Mouse (Mus musculus) heart, embryonic 11.5 days (tissue): Measurements from ENCODE around the gene Hvcn1. TPM values are rescaled to one million over a fixed set of nuclear protein-coding genes. Genes with fewer than 3 reads are reported as not detected.

Experiments used
- ATAC-seq: fragments of 200-750 bp; cut with Nextera tagmentation; replicated peaks from 2 replicates; pipeline ENCODE4 v1.8.0; 2017; ENCODE audit warnings: moderate library complexity; ENCODE audit not compliant: insufficient number of reproducible peaks, low FRiP score, low TSS enrichment
- H3K27ac ChIP-seq: fragments of 300-500 bp; sonication (generic); 2 replicates; pipeline ENCODE4 v1.5.1; 2014; ENCODE audit warnings: mild to moderate bottlenecking, low read depth, low read length
- H3K27me3 ChIP-seq: fragments of 300-500 bp; sonication (generic); 2 replicates; pipeline ENCODE4 v1.6.1; 2014; ENCODE audit warnings: mild to moderate bottlenecking, low read length, mixed read lengths; ENCODE audit not compliant: control insufficient read depth, insufficient read depth
- H3K36me3 ChIP-seq: fragments of 300-500 bp; sonication (generic); 2 replicates; pipeline ENCODE4 v1.6.1; 2014; ENCODE audit warnings: mild to moderate bottlenecking, low read length, moderate library complexity, mixed read lengths; ENCODE audit not compliant: control insufficient read depth, insufficient read depth
- H3K4me1 ChIP-seq: fragments of 300-500 bp; sonication (generic); 2 replicates; pipeline ENCODE4 v1.6.1; 2014; ENCODE audit warnings: low read length; ENCODE audit not compliant: control insufficient read depth, insufficient read depth
- H3K4me2 ChIP-seq: fragments of 300-500 bp; sonication (generic); 2 replicates; pipeline ENCODE4 v1.6.1; 2014; ENCODE audit warnings: mild to moderate bottlenecking, moderate library complexity
- H3K4me3 ChIP-seq: fragments of 300-500 bp; sonication (generic); 2 replicates; pipeline ENCODE4 v1.5.1; 2014; ENCODE audit warnings: low read depth, low read length
- H3K9ac ChIP-seq: fragments of 300-500 bp; sonication (generic); 2 replicates; pipeline ENCODE4 v1.6.1; 2014; ENCODE audit warnings: mild to moderate bottlenecking, low read depth, low read length, moderate library complexity
- H3K9me3 ChIP-seq: fragments of 300-500 bp; sonication (generic); replicated peaks from 2 replicates; pipeline ENCODE4 v1.6.1; 2016; ENCODE audit warnings: low read length; ENCODE audit not compliant: control insufficient read depth
- WGBS: fragments of 180-500 bp; shearing (Covaris S2); extraction: QIAGEN DNeasy Blood & Tissue Kit; methylation state at CpG from one replicate; pipeline ENCODE4 v1.1.7; 2014; ENCODE audit not compliant: insufficient replicate concordance; 5-methylcytosine and 5-hydroxymethylcytosine counted together
- polyA plus RNA-seq: library from polyadenylated mRNA; unstranded; fragments of >200 nt; fragmentation: Nextera tagmentation; extraction: Ambion mirVana; gene quantifications from 2 replicates; pipeline ENCODE4 v1.2.1, GENCODE M21; 2014

The Hvcn1 gene
- polyA plus RNA-seq, 1 experiment from 2014 or later, result 2.7 TPM

GRCm38 (mm10) chr5:122190465-122190864, 16.1 kb upstream of the Hvcn1 start:
- no peaks in the 10 kb centered on the region for H3K9me3 ChIP-seq
- no peak overlapping the region for H3K27ac ChIP-seq
- H3K9ac ChIP-seq, result no peak overlapping the region
- no peak overlapping the region for H3K4me3 ChIP-seq
- no peaks in the 10 kb centered on the region for H3K36me3 ChIP-seq
- no peaks in the 10 kb centered on the region for H3K27me3 ChIP-seq
- H3K4me2 ChIP-seq, result no peak overlapping the region
- ATAC-seq, result no peak
- no peaks in the 10 kb centered on the region for H3K4me1 ChIP-seq
- 48% methylated on average over 7 of the region's 7 CpGs for WGBS

GRCm38 (mm10) chr5:122191269-122192063, 15.1 kb upstream of the Hvcn1 start:
- Histone ChIP-seq H3K4me1 (no peaks in the 10 kb centered on the region), H3K9me3 (no peaks in the 10 kb centered on the region), H3K27ac (no peak overlapping the region), H3K4me3 (no peak overlapping the region), H3K4me2 (no peak overlapping the region), H3K9ac (no peak overlapping the region), H3K27me3 (no peaks in the 10 kb centered on the region), H3K36me3 (no peaks in the 10 kb centered on the region)
- no peak for ATAC-seq
- 80% methylated on average over 12 of the region's 12 CpGs for WGBS

- H3K27me3 ChIP-seq, result no peaks in the 10 kb centered on the region
- H3K27ac ChIP-seq, result no peak overlapping the region
- H3K9ac ChIP-seq, result no peak overlapping the region
- H3K36me3 ChIP-seq, result no peaks in the 10 kb centered on the region
- no peak overlapping the region for H3K4me2 ChIP-seq
- no peak overlapping the region for H3K4me3 ChIP-seq
- WGBS, result 47% methylated on average over 3 of the region's 4 CpGs
- no peak for ATAC-seq
- H3K9me3 ChIP-seq, result no peaks in the 10 kb centered on the region
- H3K4me1 ChIP-seq, result no peaks in the 10 kb centered on the region
Observed at GRCm38 (mm10) chr5:122192347-122192746, 14.3 kb upstream of the Hvcn1 start.

- WGBS, result 83% methylated on average over 4 of the region's 4 CpGs
- H3K27ac ChIP-seq, result no peak overlapping the region
- H3K9ac ChIP-seq, result no peak overlapping the region
- H3K9me3 ChIP-seq, result no peaks in the 10 kb centered on the region
- ATAC-seq, result no peak
- H3K4me1 ChIP-seq, result no peaks in the 10 kb centered on the region
- H3K36me3 ChIP-seq, result no peaks in the 10 kb centered on the region
- no peaks in the 10 kb centered on the region for H3K27me3 ChIP-seq
- no peak overlapping the region for H3K4me2 ChIP-seq
- H3K4me3 ChIP-seq, result no peak overlapping the region
Observed at GRCm38 (mm10) chr5:122200872-122201271, 5.7 kb upstream of the Hvcn1 start.

GRCm38 (mm10) chr5:122201904-122202303, 4.7 kb upstream of the Hvcn1 start:
- no peaks in the 10 kb centered on the region for H3K9me3 ChIP-seq
- ATAC-seq, result no peak
- no peaks in the 10 kb centered on the region for H3K27me3 ChIP-seq
- 81% methylated on average over 6 of the region's 6 CpGs for WGBS
- H3K4me1 ChIP-seq, result no peaks in the 10 kb centered on the region
- H3K4me3 ChIP-seq, result no peak overlapping the region
- no peak overlapping the region for H3K4me2 ChIP-seq
- H3K27ac ChIP-seq, result no peak overlapping the region
- no peaks in the 10 kb centered on the region for H3K36me3 ChIP-seq
- H3K9ac ChIP-seq, result no peak overlapping the region

- ATAC-seq, result no peak
- Histone ChIP-seq H3K4me1 (no peaks in the 10 kb centered on the region), H3K27ac (no peak overlapping the region), H3K27me3 (no peaks in the 10 kb centered on the region), H3K9ac (no peak overlapping the region), H3K9me3 (no peaks in the 10 kb centered on the region), H3K36me3 (no peaks in the 10 kb centered on the region), H3K4me3 (no peak overlapping the region), H3K4me2 (no peak overlapping the region)
- WGBS, result 50% methylated on average over 2 of the region's 2 CpGs
Observed at GRCm38 (mm10) chr5:122204180-122204579, 2.4 kb upstream of the Hvcn1 start.

GRCm38 (mm10) chr5:122208909-122209308, 2.3 kb downstream of the Hvcn1 start:
- Histone ChIP-seq H3K4me1 (no peaks in the 10 kb centered on the region), H3K36me3 (no peaks in the 10 kb centered on the region), H3K27ac (no peak overlapping the region), H3K4me3 (no peak overlapping the region), H3K9ac (no peak overlapping the region), H3K9me3 (no peaks in the 10 kb centered on the region), H3K27me3 (no peaks in the 10 kb centered on the region), H3K4me2 (no peak overlapping the region; the same call in 1 of the 2 replicates)
- WGBS, result 60% methylated on average over 6 of the region's 6 CpGs
- no peak for ATAC-seq

- Histone ChIP-seq H3K9me3 (no peaks in the 10 kb centered on the region), H3K27ac (no peak overlapping the region), H3K9ac (peak overlapping the region; percentile 60), H3K4me1 (no peaks in the 10 kb centered on the region), H3K36me3 (no peaks in the 10 kb centered on the region), H3K4me2 (peak overlapping the region; percentile 70), H3K4me3 (peak overlapping the region; percentile 37), H3K27me3 (no peaks in the 10 kb centered on the region)
- WGBS, result 6% methylated on average over 18 of the region's 21 CpGs
- ATAC-seq, result peak; percentile 50; the same call in 1 of the 2 replicates
Observed at GRCm38 (mm10) chr5:122209591-122210368, 3.2 kb downstream of the Hvcn1 start.
